Mouse (Mus musculus): ENCODE results near the gene Lrrfip2. TPM values are rescaled to one million over a fixed set of nuclear protein-coding genes. Genes with fewer than 3 reads are reported as not detected.

Gene Lrrfip2
- polyA plus RNA-seq, 1 experiment from 2014 or later, result 85.9 TPM

DNA sequence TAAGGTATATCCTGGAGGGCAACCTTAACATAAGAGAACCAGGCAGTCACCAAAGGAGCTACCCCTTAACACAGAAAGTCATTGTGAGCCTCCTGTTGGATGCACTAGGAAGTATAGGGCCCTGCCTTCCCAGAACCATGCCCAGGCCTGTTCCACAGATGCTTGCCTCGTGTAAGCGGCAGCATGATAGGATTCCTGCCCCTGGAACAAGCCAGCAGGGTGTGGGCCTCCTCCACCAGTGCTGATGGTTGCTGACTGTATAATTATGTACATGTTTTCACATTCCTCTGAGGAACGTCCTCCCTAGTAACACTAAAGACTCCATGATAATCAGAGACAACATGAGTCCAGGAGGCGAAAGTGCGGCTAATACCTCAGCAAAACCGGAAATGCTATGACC is 126.0 kb downstream of the Lrrfip2 start:
- DNase-seq (ENCODE audit: low read depth, low spot score) (no peak), ATAC-seq (no peak)
- TF ChIP-seq CTCF (IDR thresholded peaks at IDR 0.05), result no peak
- H3K27me3 ChIP-seq, result no peaks in the 10 kb centered on the region
- in situ Hi-C loops (cut with MboI; ENCODE audit: low pct_unique_long_range_greater_than_20kb), result loop anchor here (5.0 kb wide), 1 partner anchor 151 kb away; no protein-coding TSS in a partner anchor
- ChIA-PET CTCF (no interaction called here), POLR2A (interaction anchor here (0.7 kb wide), 1 partner anchor 22 kb away, joined by 3 read pairs; no protein-coding TSS in a partner anchor)

DNA sequence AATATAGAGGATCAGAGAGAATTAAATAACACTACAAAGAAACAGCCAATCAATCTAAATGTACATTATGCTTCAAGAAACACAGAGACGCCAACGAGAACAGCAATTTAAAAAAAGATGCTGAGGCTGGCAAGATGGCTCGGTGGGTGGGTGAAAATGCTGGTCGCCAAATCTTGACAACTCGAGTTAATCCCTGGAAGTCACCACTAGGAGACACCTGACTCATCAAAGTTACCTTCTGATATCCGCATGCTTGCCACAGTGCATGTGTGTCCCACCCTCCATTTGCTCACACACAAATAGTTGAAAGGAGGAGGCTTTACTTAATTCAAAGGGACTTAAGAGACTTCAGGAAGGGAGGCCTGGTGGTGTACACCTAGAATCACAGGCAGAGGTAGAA is 128.2 kb downstream of the Lrrfip2 start:
- ATAC-seq (no peak), DNase-seq (ENCODE audit: low read depth, low spot score) (no peak)
- POLR2A ChIA-PET, result no interaction called here
- no peaks in the 10 kb centered on the region for H3K27me3 ChIP-seq
- in situ Hi-C loops (cut with MboI; ENCODE audit: low pct_unique_long_range_greater_than_20kb), result no loop called here
- CTCF ChIA-PET, result no interaction called here
- TF ChIP-seq CTCF (IDR thresholded peaks at IDR 0.05), result no peak

- POLR2A ChIA-PET, result no interaction called here
- in situ Hi-C loops (cut with MboI; ENCODE audit: low pct_unique_long_range_greater_than_20kb), result no loop called here
- DNase-seq (ENCODE audit: low read depth, low spot score), result no peak
Measured at GRCm38 (mm10) chr9:111247682-111248246, 130.4 kb downstream of the Lrrfip2 start.

GRCm38 (mm10) chr9:111252161-111252869 is 134.9 kb downstream of the Lrrfip2 start:
- in situ Hi-C loops (cut with MboI; ENCODE audit: low pct_unique_long_range_greater_than_20kb), result no loop called here
- POLR2A ChIA-PET, result no interaction called here
- CTCF ChIA-PET, result interaction anchor here (1.2 to 1.5 kb wide), 2 partner anchors 13 to 37 kb away, joined by 4 to 5 read pairs; no protein-coding TSS in a partner anchor
- TF ChIP-seq CTCF (IDR thresholded peaks at IDR 0.05), result no peak
- DNase-seq (ENCODE audit: low read depth, low spot score) (no peak), ATAC-seq (no peak)
- H3K27me3 ChIP-seq, result no peaks in the 10 kb centered on the region

More at GRCm38 (mm10) chr9:111247682-111248246, 130.4 kb downstream of the Lrrfip2 start:
- ATAC-seq, result no peak
- peak; percentile 63 for TF ChIP-seq CTCF (IDR thresholded peaks at IDR 0.05)
- no peaks in the 10 kb centered on the region for H3K27me3 ChIP-seq
- CTCF ChIA-PET, result interaction anchor here (1.0 to 2.1 kb wide), 6 partner anchors 11 to 42 kb away, joined by 3 to 11 read pairs (median 3); no protein-coding TSS in a partner anchor

DNA sequence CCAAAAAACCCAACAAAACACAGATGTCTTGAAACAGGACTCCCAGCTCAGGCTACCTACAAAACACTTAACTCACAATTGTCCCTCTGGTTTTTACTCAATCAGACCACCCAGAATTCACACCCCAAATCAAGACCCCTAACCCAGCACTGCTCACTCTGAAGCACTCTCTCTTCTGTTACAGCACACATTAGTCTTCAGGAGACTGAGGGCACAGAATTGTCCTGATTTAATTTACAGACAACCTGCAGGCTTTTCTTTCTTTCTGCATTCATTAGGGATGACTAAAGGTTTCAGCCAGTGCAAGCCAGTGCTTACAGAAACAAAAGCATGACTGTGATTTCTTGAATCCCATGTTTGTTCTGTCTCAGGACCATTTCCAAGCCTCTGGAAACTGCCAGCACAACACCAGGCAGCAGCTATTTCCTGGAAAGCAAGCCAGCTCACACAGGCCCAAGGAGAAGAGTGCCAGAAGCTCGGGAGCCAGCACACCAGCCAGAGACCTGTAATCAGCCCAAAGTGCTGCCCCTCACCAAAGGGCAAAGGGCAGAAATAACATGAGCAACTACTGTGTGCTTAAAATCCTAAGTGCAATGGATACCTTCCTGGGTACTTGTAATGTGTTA is 143.1 kb downstream of the Lrrfip2 start:
- POLR2A ChIA-PET, result no interaction called here
- DNase-seq (ENCODE audit: low read depth, low spot score) (no peak), ATAC-seq (peak; percentile 31)
- no peaks in the 10 kb centered on the region for H3K27me3 ChIP-seq
- CTCF ChIA-PET, result interaction anchor here (0.9 kb wide), 1 partner anchor 13 kb away, joined by 3 read pairs; no protein-coding TSS in a partner anchor
- no peak for TF ChIP-seq CTCF (IDR thresholded peaks at IDR 0.05)
- in situ Hi-C loops (cut with MboI; ENCODE audit: low pct_unique_long_range_greater_than_20kb), result no loop called here

GRCm38 (mm10) chr9:111261356-111261755 is 144.0 kb downstream of the Lrrfip2 start:
- H3K27me3 ChIP-seq, result no peaks in the 10 kb centered on the region
- DNase-seq (ENCODE audit: low read depth, low spot score) (no peak), ATAC-seq (no peak)
- no peak for TF ChIP-seq CTCF (IDR thresholded peaks at IDR 0.05)
- ChIA-PET POLR2A (no interaction called here), CTCF (no interaction called here)
- in situ Hi-C loops (cut with MboI; ENCODE audit: low pct_unique_long_range_greater_than_20kb), result no loop called here

GRCm38 (mm10) chr9:111267998-111268397 is 150.6 kb downstream of the Lrrfip2 start:
- ChIA-PET CTCF (interaction anchor here (0.7 kb wide), 1 partner anchor 9 kb away, joined by 3 read pairs; no protein-coding TSS in a partner anchor), POLR2A (no interaction called here)
- in situ Hi-C loops (cut with MboI; ENCODE audit: low pct_unique_long_range_greater_than_20kb), result no loop called here
- ATAC-seq, result no peak
- TF ChIP-seq CTCF (IDR thresholded peaks at IDR 0.05), result no peak
- H3K27me3 ChIP-seq, result no peaks in the 10 kb centered on the region
- no peak for DNase-seq (ENCODE audit: low read depth, low spot score)

- no peaks in the 10 kb centered on the region for H3K27me3 ChIP-seq
- no peak for DNase-seq (ENCODE audit: low read depth, low spot score)
- TF ChIP-seq CTCF (IDR thresholded peaks at IDR 0.05), result no peak
- in situ Hi-C loops (cut with MboI; ENCODE audit: low pct_unique_long_range_greater_than_20kb), result no loop called here
- CTCF ChIA-PET, result interaction anchor here (1.1 kb wide), 2 partner anchors 19 to 23 kb away, joined by 3 read pairs; no protein-coding TSS in a partner anchor
- no peak for ATAC-seq
- POLR2A ChIA-PET, result no interaction called here
Measured at GRCm38 (mm10) chr9:111270606-111271005, 153.2 kb downstream of the Lrrfip2 start.

DNA sequence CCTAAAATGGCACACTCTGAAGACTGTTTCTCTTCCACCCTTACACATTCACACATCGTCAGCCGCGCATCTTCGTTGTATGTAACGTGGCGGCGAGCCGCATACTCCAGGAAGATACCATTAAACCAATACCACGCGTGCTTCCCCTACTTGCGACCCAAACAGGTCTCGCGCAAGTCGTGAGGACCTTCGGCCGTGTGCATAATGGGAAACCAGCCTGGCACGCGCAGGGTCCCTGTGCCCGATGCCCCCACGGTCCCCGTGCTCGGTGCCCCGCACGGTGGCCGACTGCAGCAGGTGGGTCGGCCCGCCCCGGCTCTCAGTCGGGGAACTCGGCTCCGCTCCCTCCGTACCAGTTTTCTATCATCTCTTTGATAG is 153.7 kb downstream of the Lrrfip2 start:
- ATAC-seq (peak; percentile 41), DNase-seq (ENCODE audit: low read depth, low spot score) (no peak)
- POLR2A ChIA-PET, result no interaction called here
- no peak for TF ChIP-seq CTCF (IDR thresholded peaks at IDR 0.05)
- CTCF ChIA-PET, result no interaction called here
- in situ Hi-C loops (cut with MboI; ENCODE audit: low pct_unique_long_range_greater_than_20kb), result no loop called here
- H3K27me3 ChIP-seq, result no peaks in the 10 kb centered on the region

GRCm38 (mm10) chr9:111271434-111272160 is 154.2 kb downstream of the Lrrfip2 start, which contains the start of the genes Mlh1 and Epm2aip1:
TSS of gene Mlh1 (minus strand) at chr9:111271791.
TSS of gene Epm2aip1 (plus strand) at chr9:111271929.
- POLR2A ChIA-PET, result no interaction called here
- CTCF ChIA-PET, result no interaction called here
- DNase-seq (ENCODE audit: low read depth, low spot score) (peak; percentile 100), ATAC-seq (peak; percentile 96)
- no peak for TF ChIP-seq CTCF (IDR thresholded peaks at IDR 0.05)
- no peaks in the 10 kb centered on the region for H3K27me3 ChIP-seq
- in situ Hi-C loops (cut with MboI; ENCODE audit: low pct_unique_long_range_greater_than_20kb), result no loop called here
